Mouse (Mus musculus): ENCODE data around the gene Armcx4.
"Not testable (repeated sequence)": the region's sequence is repeated elsewhere in the genome, so short reads cannot be mapped to it uniquely, and the experiment has no call there.

The Armcx4 gene

DNA sequence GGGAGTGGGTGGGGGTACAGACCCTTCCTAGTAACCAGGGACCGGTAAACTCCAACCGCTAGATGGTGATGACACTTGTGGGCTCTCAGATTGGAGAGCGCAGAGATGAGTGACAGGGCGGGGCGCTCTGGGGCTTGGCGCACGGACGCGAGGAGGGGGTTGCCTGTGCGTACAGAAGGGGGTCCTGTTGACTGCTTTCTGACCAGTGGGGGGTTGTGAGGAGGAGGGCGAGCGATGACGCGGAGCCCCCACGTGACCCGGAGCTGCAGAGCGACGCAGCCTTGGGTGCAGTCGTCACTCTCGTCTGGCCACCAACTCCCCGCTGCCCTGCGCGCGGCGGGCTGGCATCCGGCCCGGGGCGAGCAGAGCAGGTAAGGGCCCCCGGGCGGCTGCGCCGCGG lies at the start of gene Armcx4:
Armcx4 (plus strand) TSS at position 253 of the 400 bp plus-strand sequence.
- DNase-seq (ENCODE audit: low spot score in 2 of 2), result peak; percentile 41 to 42

DNA sequence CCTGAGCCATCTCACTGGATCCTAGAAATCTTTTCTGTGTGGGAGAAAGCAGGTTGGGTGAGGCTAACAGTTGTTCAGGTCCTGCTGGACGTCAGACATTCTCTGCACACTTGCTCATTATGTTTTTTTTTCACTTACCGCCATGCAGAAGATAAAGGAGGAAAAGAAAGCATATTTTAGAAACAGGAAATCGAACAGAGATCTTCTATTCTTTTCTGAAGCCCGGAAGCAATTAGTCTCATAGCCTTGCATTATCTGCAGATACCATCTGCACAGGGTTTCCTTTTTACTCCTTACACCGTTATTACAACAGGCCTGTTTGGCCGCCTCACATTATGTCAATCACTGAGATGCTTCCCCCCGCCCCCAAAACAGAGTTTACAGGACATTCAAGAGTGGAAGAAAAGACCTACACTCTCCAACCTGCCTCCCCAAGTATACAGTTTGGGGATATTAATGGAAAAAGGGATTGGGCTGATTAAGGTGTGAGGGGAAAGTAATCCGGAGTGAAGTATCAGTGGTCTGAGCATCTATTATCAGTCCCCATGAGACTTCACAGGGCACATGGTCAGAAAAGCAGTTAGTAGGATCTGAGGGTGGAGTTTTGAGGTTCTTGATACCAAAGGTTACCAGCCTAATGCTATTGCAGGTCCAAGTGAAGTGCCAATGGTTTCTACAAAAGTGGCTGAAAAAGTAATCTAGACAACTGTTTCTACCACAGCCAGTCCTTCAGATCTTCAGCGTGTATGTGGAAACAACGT lies 45.1 kb upstream of the Armcx4 start:
- no peak for DNase-seq (ENCODE audit: low spot score in 2 of 2)

DNA sequence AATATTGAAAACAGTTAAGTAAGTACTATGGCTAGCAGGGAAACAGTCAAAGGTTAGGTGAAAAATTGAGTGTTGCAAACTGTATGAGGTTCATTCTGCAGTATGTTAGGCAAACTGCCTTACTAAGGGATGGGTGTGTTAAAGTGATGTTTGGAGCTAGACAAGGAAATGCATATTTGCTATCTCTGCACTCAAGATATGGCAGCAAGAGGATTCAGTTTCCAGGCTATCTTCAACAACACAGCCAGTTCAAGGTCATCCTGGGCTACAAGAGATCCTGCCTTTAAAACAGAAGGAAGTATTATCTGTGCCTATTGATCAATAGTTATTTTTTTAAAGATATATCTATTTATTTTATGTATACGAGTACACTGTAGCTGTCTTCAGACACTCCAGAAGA lies 40.0 kb upstream of the Armcx4 start:
- DNase-seq (ENCODE audit: low spot score in 2 of 2), result no peak

DNA sequence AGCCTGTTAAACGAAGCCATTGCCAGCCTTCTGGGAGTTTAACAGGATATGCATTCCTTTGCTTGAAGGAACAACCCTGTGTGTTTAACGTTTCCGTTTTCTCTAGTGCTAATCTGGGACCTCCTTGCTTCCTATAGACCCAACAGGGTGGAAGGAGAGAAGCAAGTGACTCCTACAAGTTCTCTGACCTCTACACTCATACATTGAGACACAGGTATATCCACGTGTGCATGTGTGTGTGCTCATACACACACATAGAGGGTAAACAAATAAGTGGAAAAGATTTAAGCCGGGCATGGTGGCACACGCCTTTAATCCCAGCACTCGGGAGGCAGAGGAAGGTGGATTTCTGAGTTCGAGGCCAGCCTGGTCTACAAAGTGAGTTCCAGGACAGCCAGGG lies 38.9 kb upstream of the Armcx4 start:
- DNase-seq (ENCODE audit: low spot score in 2 of 2), result no peak

DNA sequence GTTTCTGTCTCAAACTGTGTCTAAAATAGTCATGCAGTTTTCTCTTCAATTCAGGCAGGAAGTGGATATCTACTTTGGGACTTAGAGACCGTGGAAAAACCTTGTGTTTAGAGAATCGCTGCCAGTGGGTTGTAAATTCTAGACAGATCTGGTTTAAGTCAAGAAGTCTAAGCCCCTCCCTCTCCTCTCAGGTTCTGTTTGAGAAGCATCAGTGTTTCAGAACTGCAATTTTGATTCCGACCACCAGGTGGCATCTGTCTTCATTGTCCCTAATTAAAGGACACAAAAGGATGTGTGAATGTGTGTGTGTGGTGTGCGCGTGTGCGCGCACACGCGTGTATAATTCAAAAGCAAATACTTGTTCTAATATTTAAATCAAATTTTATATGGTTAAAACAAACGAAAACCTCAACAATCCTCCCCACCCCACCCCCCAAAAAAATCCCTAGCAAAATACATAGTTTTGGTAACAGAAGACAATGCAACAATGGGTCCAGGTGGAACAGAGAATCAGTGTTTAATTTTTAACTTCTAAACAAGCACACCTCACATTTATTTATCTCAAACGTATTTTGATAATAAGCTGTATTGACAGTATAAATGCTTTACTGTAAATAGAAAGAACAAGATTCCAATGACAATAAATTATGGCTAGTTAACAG lies 38.2 kb upstream of the Armcx4 start:
- peak; percentile 19 to 70 for DNase-seq (ENCODE audit: low spot score in 2 of 2)

DNA sequence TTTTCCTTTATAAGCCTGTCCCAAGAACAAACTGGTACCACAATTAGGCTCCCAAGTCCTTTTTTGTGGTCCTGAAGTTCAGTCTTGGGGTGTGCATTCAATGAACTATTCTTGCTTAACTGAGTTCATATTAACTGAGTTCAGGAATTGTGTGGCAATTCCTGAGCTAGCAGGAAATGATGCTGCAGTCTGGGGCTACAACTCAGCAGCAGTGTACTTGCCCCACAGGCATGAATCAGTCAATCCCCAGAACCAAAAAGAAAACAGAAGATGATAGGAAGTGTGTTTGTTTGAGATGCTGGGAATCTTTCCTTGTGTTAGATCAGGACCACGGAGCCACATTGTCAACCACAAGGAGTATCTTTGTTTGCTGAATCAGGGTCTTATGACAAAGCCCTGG lies 34.3 kb upstream of the Armcx4 start:
- DNase-seq (ENCODE audit: low spot score in 2 of 2), result no peak

DNA sequence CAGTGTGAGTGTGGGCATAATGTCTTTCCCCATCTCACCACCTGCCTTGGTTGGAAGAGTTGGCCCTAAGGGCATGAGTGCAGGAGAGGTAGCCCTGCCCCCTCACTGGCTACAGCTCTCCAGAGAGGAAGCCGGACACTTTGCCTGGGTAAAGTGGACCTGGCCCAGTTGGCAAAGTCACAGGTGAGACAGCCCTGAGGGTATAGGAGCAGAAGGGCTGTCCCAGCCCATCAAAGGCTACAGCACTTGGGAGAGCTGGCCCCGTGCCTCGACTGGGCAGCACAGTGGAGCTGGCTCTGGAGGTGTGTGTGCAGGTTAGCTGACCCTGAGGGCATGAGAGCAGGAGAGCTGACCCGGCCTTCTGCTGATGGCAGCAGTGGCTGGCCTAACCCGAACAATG lies 24.7 kb upstream of the Armcx4 start:
- no peak for DNase-seq (ENCODE audit: low spot score in 2 of 2)

DNA sequence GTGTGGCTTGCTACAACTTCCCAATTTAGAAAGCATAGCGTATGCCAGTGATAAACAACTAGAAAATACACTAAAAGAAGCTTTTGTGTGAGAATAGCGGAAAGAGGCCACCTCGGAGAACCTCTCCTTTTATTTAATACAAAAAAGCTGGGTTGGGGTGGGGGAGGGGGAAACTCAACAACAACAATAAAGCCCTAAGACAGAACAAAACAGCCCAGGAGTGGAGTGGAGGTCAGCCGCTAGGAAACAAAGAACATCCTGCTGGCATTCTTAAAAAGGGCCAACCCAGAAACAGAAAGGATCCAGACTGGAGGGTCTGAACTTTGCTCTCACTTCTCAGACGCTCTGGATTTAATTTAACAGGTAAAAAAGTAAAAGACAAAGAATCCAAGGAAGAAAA lies 11.3 kb upstream of the Armcx4 start:
- no peak for DNase-seq (ENCODE audit: low spot score in 2 of 2)

DNA sequence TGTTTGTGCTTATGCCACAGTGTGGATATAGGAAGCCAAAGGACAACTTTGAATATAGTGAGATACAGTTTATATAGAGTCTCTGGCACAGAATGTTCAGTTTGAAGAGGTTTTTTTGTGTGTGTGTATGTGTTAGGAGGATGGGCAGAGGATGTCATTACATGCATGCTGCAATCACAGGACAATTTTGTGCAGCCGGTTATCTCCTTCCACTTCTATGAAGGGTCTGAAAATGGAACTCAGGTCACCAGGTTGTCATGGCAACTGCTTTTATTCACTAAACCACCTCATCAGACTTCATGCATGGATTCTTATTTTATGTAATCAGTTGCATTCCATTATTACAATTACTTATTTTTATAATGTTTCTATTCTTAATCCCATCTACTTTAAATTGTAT lies 10.4 kb upstream of the Armcx4 start:
- no peak for DNase-seq (ENCODE audit: low spot score in 2 of 2)

DNA sequence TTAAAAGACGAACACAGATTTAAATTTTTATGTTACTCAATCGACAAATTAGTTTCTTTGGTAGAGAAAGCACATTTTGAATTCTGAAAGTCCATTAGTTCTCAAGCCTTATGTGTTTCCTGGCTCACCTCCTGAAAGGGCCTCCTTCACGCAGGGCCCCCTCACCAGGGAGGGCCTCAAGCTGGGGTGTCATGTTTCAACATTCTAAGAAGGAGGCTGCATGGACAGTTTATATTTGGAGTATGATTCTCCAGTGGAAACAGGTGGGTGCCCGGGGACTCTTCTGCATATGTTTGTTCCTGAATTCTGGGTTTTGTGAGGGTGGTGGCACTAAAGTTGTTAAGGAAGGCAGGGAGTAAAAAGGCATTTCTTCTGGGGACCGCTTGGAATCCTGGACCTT lies 1.4 kb upstream of the Armcx4 start:
- DNase-seq (ENCODE audit: low spot score in 2 of 2), result peak in 1 of 2 experiments; percentile 1

DNA sequence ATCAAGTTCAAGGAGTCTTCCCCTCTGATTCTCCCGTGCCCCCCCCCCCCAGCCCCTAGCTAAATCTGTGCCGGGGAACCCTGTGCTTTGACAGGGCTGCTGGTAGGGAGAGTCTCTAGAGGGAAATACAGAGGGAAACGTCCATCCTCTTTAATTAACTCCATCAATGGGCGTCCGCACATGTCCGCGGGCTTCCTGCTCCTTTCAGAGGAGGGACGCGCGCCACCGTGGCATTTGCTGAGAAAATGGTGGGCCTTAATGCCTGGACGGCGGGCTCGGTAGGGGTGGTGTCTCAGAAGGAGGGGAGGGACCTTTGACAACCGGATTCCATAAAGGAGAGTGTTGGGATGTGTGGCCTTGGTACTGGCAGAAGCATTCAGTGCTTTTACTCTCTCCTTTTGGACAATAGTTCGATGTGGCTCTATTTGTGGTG lies 436 bp downstream of the Armcx4 start:
- peak; percentile 8 to 11 for DNase-seq (ENCODE audit: low spot score in 2 of 2)

DNA sequence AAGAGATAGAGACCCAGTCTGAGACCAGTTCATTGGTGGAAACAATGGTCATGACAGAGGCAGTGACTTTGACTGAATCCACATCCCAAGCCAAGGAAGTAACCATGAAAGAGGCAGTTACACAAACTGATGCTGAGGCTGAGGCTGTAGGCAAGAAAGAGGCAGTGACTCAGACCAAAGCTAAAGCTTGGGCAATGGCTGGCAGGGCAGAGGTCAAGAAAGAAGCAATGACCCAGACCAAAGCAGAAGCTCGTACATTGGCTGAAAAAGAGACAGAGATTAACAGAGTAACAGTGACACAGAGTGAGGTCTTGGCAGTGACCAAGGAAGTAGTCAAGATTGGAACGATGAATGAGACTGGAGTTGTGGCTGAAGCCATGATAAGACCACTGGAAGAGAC lies 3.4 kb downstream of the Armcx4 start:
- no peak for DNase-seq (ENCODE audit: low spot score in 2 of 2)

DNA sequence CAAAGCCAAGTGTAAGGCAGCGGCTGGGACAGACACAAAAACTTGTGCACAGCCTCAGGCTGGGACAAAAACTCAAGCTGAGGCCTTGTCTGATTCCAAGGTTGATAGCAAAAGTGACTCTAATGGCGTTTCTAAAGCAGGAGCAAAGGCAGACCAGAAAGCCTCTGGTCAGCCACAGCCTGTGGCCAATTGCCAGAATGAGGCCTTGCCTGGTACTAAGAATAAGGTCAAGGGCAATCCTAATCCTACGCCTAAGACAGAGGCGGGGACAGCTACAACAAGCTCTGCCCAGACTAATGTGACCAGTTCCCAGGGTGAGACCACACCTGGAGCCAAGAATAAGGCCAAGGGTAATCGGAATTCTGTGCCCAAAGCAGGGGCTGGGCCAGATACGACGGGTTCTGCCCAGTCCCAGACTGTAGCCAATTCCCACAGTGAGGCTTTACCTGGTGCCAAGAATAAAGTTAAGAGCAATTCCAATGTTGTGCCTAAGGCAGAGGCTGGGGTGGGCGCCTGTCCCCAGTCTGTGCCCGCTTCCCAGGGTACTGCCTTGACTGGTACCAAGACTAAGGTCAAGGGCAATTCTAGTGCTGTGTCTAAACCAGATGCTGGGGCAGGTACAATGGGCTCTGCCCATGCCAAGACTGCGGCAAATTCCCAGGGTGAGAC lies 4.7 kb downstream of the Armcx4 start:
- DNase-seq (ENCODE audit: low spot score in 2 of 2), result no peak

DNA sequence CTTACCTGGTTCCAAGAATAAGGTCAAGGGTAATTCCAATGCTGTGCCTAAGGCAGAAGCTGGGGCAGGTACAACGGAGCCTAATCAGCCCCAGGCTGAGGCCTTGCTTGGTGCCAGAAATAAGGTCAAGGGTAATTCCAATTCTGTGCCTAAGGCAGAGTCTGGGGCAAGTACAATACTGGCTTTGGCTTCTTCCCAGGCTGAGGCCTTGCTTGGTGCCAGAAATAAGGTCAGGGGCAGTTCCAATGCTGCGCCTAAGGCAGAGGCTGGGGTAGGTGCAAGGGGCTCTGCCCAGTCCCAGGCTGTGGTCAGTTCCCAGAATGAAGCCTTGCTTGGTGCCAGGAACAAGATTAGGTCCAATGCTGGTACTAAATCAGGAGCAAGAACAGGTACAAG lies 5.2 kb downstream of the Armcx4 start:
- no peak for DNase-seq (ENCODE audit: low spot score in 2 of 2)

DNA sequence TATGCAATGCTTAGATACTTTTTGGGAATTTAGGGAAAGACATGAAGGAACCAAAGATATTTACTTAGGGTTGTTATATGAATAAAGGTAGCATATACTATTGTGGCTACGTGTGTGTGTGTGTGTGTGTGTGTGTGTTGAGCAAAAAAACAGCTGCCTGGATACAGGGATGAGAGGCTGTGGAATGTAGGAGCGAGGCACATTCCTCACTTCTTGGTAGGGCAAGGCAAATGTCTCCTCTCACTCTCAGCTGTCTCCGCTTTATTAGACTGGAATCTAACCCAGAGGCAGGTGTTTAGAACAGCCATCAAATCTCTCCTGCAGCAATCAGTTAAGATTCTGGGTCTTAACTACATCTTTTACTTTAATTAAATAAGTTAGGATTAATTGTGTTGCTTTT lies 30.5 kb downstream of the Armcx4 start:
- DNase-seq (ENCODE audit: low spot score in 2 of 2), result no peak

DNA sequence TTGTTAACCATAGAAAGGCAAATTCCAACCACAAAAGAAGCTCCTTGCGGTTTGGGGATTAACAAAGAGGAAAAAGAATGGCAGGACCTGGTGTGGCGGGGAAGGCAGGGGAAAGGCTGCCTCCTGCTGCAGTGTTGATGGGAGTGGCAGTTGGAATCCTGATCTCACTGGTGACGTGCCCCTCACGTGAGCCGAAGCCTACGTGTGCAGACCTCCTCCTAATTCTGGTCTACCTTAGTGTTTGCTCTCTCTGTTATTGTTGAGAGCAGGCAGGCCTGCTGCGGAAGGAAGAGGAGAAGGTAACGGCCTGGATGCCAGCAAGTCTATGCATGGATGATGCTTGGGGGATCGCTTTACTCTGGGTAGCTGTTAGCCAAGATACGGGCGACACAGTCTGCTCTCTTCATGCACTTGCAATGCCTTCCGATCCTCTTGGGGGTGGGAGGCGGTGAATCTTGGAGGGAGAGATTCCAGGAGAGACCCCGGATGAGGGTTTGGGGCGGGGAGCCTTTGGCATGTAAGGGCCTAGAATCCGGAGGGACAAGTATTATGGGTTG lies 31.5 kb downstream of the Armcx4 start, which contains the start of gene Armcx1:
Armcx1 (plus strand) TSS at position 212 of the 557 bp plus-strand sequence.
- DNase-seq (ENCODE audit: low spot score in 2 of 2), result peak; percentile 39 to 50

DNA sequence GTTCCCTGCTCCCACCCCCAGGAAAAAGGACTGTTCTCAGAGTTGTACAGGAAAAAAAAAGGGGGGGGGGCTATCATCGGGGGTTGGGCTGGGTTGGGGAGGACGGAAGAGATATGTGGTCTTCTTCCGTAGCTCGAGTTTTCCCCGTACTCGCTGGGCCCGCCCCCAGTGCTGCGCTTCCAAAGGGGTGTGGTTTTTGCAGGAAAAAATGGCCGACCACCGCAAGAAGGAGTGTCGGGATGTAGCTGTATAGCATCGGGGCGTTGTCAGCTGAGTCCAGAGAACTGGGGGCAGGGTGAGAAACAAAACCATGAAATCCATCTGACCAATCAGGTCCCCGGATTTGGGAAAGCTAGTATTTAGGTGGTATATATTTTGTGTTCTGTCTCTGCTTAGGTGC lies 32.2 kb downstream of the Armcx4 start:
- peak; percentile 32 to 42 for DNase-seq (ENCODE audit: low spot score in 2 of 2)

DNA sequence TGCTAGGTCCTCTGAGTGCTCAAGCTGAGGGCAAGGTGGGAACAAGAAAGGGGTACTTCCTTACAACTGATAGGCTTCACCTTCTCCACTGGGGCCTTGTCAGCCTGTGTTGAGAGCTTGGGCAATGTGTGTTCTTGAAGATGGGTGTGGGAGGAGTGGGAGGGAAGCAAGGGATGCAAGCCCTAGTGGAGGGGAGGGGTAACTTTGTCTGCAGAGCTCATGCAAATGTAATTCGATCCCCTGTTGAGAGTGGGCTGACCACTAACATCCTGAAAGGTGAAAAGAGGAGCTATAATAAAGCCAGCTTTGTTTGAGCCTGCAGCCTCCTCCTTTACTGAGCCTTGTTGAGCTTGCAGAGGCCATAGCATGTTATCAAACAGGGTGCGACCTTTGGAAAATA lies 37.4 kb downstream of the Armcx4 start:
- DNase-seq (ENCODE audit: low spot score in 2 of 2), result not testable (repeated sequence)

DNA sequence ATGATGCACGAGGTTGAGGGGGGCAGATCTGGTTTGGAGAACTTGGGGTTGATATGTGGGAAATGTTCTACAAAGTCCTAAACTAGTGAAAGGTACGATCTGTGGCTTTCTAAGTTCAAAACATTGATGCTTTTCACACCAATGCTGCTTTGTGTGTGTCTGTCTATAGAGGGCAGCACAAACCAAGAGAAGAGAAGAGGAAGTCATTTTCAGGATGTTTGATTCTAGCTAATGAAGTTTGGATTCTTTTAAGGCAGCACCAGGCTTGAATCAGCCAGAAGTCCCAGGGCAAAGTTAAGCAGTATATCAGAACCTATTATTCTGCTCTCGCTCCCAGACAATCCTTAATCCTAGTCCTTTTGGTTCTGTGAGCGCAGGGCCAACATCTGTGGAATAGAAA lies 43.5 kb downstream of the Armcx4 start:
- DNase-seq (ENCODE audit: low spot score in 2 of 2), result peak in 1 of 2 experiments; percentile 1

DNA sequence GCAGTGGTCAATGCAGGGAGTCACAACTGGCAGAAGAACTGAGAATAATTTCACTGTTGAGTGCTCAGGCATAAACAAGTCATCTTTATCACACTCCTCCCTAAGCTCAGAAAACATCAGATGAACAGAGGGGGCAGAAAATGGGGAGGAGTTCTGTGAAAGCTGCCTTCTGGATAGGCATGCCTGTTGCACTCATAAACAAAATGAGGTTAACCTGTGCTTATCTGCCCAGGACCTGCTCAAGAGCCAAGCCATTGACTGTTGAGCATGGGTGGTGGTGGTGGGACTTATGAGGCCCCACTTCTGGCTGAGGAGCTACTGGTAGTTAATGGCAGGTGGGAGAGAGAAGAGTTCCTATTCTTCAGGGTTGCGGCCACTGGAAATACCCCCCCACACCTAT lies 51.5 kb downstream of the Armcx4 start:
- DNase-seq (ENCODE audit: low spot score in 2 of 2), result no peak

DNA sequence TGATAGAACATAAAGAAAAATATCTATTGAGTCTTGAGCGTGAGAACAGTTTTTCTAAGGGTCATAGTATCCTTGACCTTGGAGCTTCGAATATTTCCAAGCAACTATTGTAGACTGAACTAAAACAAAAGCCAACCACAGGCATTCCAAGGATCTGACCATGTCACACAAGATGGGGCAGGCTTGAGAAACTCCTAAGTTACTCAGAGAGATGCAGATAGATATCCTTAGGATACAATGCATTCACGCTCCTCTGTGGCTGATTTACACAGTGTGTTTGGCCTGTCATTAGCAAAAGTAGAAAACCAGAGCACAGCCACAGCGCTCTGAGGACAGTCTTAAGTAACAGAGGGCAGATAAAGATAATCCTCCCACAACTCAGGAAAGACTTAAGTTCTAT lies 52.8 kb downstream of the Armcx4 start:
- no peak for DNase-seq (ENCODE audit: low spot score in 2 of 2)

DNA sequence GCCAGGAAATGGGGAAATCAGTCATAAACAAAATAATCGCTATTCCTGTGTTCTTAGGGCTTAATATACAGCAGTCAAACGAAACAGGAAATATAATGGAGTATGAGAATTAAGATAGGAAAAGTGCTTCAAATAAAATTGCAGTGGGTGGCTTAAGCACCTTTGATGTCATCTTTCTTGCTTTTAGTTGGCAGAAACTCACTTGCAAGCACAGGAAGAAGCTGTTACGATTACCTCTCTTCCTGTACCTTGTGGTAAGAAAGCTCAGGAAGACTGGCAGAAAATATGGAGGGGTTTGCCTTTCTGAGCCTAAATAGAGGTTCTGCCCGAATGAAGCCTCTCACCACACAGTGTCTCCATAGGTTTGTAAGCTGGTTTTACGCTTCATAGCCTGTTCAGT lies 55.5 kb downstream of the Armcx4 start:
- DNase-seq (ENCODE audit: low spot score in 2 of 2), result no peak
